Mouse (Mus musculus) liver, embryonic 14.5 days (tissue): ENCODE measurements at regions not wholly inside any gene's neighbourhood (a gene's known extent, or its start where the extent isn't known, plus 50 kb on each side); places are given as distances from the start of the nearest gene placed in this dataset.

ENCODE experiments used
- CTCF ChIP-seq: IDR thresholded peaks from 2 replicates; pipeline ENCODE4 v1.5.1; 2016; ENCODE audit warnings: antibody characterized with exemption, low read depth, control low read depth
- EP300 ChIP-seq: IDR thresholded peaks from 2 replicates; pipeline ENCODE4 v1.6.1; 2016; ENCODE audit warnings: antibody characterized with exemption, low read depth

GRCm38 (mm10) chr1:185601166-185601565, 146.5 kb downstream of the Slc30a10 start:
- no peak for TF ChIP-seq CTCF
- TF ChIP-seq EP300 = no peak
